Mouse (Mus musculus) limb, embryonic 13.5 days (tissue): ENCODE measurements around the gene Hspa14. TPM values are rescaled to one million over a fixed set of nuclear protein-coding genes. Genes with fewer than 3 reads are reported as not detected.

ENCODE experiments used
- ATAC-seq: fragments of 200-750 bp; cut with Nextera tagmentation; 2 replicates; pipeline ENCODE4 v1.8.0; 2017; ENCODE audit warnings: low read depth, moderate number of reproducible peaks, moderate TSS enrichment; ENCODE audit not compliant: low FRiP score
- H3K27ac ChIP-seq: fragments of 300-500 bp; sonication (generic); 2 replicates; pipeline ENCODE4 v1.5.1; 2015; ENCODE audit warnings: inconsistent platforms, mild to moderate bottlenecking, moderate library complexity
- H3K27me3 ChIP-seq: fragments of 300-500 bp; sonication (generic); 2 replicates; pipeline ENCODE4 v1.6.1; 2015; ENCODE audit warnings: mild to moderate bottlenecking, inconsistent platforms
- H3K36me3 ChIP-seq: fragments of 300-500 bp; sonication (generic); 2 replicates; pipeline ENCODE4 v1.6.1; 2015; ENCODE audit warnings: inconsistent platforms, mild to moderate bottlenecking, moderate library complexity
- H3K4me1 ChIP-seq: fragments of 300-500 bp; sonication (generic); 2 replicates; pipeline ENCODE4 v1.6.1; 2015; ENCODE audit warnings: inconsistent platforms
- H3K4me2 ChIP-seq: fragments of 300-500 bp; sonication (generic); replicated peaks from 2 replicates; pipeline ENCODE4 v1.6.1; 2015; ENCODE audit warnings: inconsistent platforms, mild to moderate bottlenecking, moderate library complexity
- H3K4me3 ChIP-seq: fragments of 300-500 bp; sonication (generic); 2 replicates; pipeline ENCODE4 v1.5.1; 2015; ENCODE audit warnings: moderate library complexity, mild to moderate bottlenecking, inconsistent platforms
- H3K9ac ChIP-seq: fragments of 300-500 bp; sonication (generic); 2 replicates; pipeline ENCODE4 v1.6.1; 2015; ENCODE audit warnings: mild to moderate bottlenecking, inconsistent platforms
- H3K9me3 ChIP-seq: fragments of 300-500 bp; sonication (generic); 2 replicates; pipeline ENCODE4 v1.6.1; 2016; ENCODE audit warnings: inconsistent platforms
- WGBS: fragments of 180-500 bp; shearing (Covaris S2); methylation state at CpG from one replicate; pipeline ENCODE4 v1.1.7; 2015; 5-methylcytosine and 5-hydroxymethylcytosine counted together
- polyA plus RNA-seq: library from polyadenylated mRNA; unstranded; fragments of >200 nt; fragmentation: Nextera tagmentation; extraction: Ambion mirVana; gene quantifications from 2 replicates; pipeline ENCODE4 v1.2.1, GENCODE M21; 2015

Gene Hspa14
- polyA plus RNA-seq, result 106 and 109 TPM in 2 replicates

GRCm38 (mm10) chr2:3512552-3513454, at the start of gene Hspa14, which contains the start of the genes Gm45902 and Cdnf:
Hspa14 (minus strand) TSS chr2:3512814.
Gm45902 (minus strand) TSS chr2:3512790.
Cdnf (plus strand) TSS chr2:3513030.
- H3K9ac ChIP-seq, result peak within 1 kb of the TSS; percentile 88
- H3K4me3 ChIP-seq, result peak within 1 kb of the TSS; percentile 86
- H3K27me3 ChIP-seq, result no peaks in the 10 kb centered on the region
- H3K27ac ChIP-seq, result peak within 1 kb of the TSS; percentile 76
- WGBS, result under 1% methylated on average over 60 of the region's 60 CpGs
- no peaks in the 10 kb centered on the region for H3K9me3 ChIP-seq
- H3K4me1 ChIP-seq, result peaks cover 11% of the 10 kb centered on the region
- peaks cover 27% of the 10 kb centered on the region for H3K36me3 ChIP-seq
- ATAC-seq, result peak; percentile 100
- H3K4me2 ChIP-seq, result peak within 1 kb of the TSS; percentile 95

- Histone ChIP-seq H3K27me3 (no peaks in the 10 kb centered on the region), H3K4me2 (no peak overlapping the region), H3K27ac (no peak overlapping the region), H3K4me1 (peaks cover 10% of the 10 kb centered on the region), H3K9ac (no peak overlapping the region), H3K4me3 (no peak overlapping the region), H3K9me3 (no peaks in the 10 kb centered on the region), H3K36me3 (no peaks in the 10 kb centered on the region)
- 1% methylated on average over 4 of the region's 4 CpGs for WGBS
- ATAC-seq, result peak; percentile 57; the same call in 1 of the 2 replicates
Observed at GRCm38 (mm10) chr2:3546588-3546987, 34.0 kb upstream of the Hspa14 start.

- H3K9me3 ChIP-seq, result no peaks in the 10 kb centered on the region
- H3K4me3 ChIP-seq, result no peak overlapping the region
- no peak for ATAC-seq
- no peak overlapping the region for H3K9ac ChIP-seq
- no peaks in the 10 kb centered on the region for H3K27me3 ChIP-seq
- 70% methylated on average over 2 of the region's 2 CpGs for WGBS
- H3K27ac ChIP-seq, result no peak overlapping the region
- H3K36me3 ChIP-seq, result no peaks in the 10 kb centered on the region
- H3K4me1 ChIP-seq, result peaks cover 11% of the 10 kb centered on the region
- H3K4me2 ChIP-seq, result no peak overlapping the region
Observed at GRCm38 (mm10) chr2:3546055-3546454, 33.4 kb upstream of the Hspa14 start.

- Histone ChIP-seq H3K4me2 (no peak overlapping the region), H3K4me1 (peaks cover 11% of the 10 kb centered on the region), H3K36me3 (no peaks in the 10 kb centered on the region), H3K4me3 (no peak overlapping the region), H3K27me3 (no peaks in the 10 kb centered on the region), H3K9me3 (no peaks in the 10 kb centered on the region), H3K27ac (peak overlapping the region; percentile 33; the same call in 1 of the 2 replicates), H3K9ac (no peak overlapping the region)
- ATAC-seq, result no peak
- WGBS, result 65% methylated on average over 9 of the region's 9 CpGs
Observed at GRCm38 (mm10) chr2:3541307-3542079, 28.9 kb upstream of the Hspa14 start.

- no peak for ATAC-seq
- WGBS, result 81% methylated on average over 6 of the region's 6 CpGs
Observed at GRCm38 (mm10) chr2:3526288-3526687, 13.7 kb upstream of the Hspa14 start.

GRCm38 (mm10) chr2:3522558-3522957, 9.9 kb upstream of the Hspa14 start:
- ATAC-seq, result no peak
- no peak overlapping the region for H3K4me3 ChIP-seq
- 79% methylated on average over 4 of the region's 4 CpGs for WGBS

More at GRCm38 (mm10) chr2:3526288-3526687, 13.7 kb upstream of the Hspa14 start:
- no peaks in the 10 kb centered on the region for H3K9me3 ChIP-seq
- no peaks in the 10 kb centered on the region for H3K27me3 ChIP-seq
- no peak overlapping the region for H3K4me3 ChIP-seq
- no peak overlapping the region for H3K9ac ChIP-seq
- no peaks in the 10 kb centered on the region for H3K36me3 ChIP-seq
- no peaks in the 10 kb centered on the region for H3K4me1 ChIP-seq
- H3K4me2 ChIP-seq, result no peak overlapping the region
- H3K27ac ChIP-seq, result no peak overlapping the region

GRCm38 (mm10) chr2:3512076-3512475, 538 bp downstream of the Hspa14 start:
- Histone ChIP-seq H3K4me1 (peaks cover 11% of the 10 kb centered on the region), H3K4me2 (peak overlapping the region; percentile 95), H3K36me3 (peaks cover 34% of the 10 kb centered on the region), H3K27ac (peak overlapping the region; percentile 76), H3K9me3 (no peaks in the 10 kb centered on the region), H3K4me3 (peak overlapping the region; percentile 86), H3K27me3 (no peaks in the 10 kb centered on the region), H3K9ac (peak overlapping the region; percentile 88)
- under 1% methylated on average over 15 of the region's 15 CpGs for WGBS
- ATAC-seq, result no peak; the same call in 1 of the 2 replicates

More at GRCm38 (mm10) chr2:3522558-3522957, 9.9 kb upstream of the Hspa14 start:
- Histone ChIP-seq H3K36me3 (no peaks in the 10 kb centered on the region), H3K27me3 (no peaks in the 10 kb centered on the region), H3K4me1 (no peaks in the 10 kb centered on the region), H3K27ac (no peak overlapping the region), H3K9ac (no peak overlapping the region), H3K4me2 (no peak overlapping the region), H3K9me3 (no peaks in the 10 kb centered on the region)

- ATAC-seq, result no peak
- H3K27me3 ChIP-seq, result no peaks in the 10 kb centered on the region
- no peaks in the 10 kb centered on the region for H3K4me1 ChIP-seq
- H3K27ac ChIP-seq, result no peak overlapping the region
- 95% methylated on average over 5 of the region's 5 CpGs for WGBS
- H3K36me3 ChIP-seq, result peaks cover 75% of the 10 kb centered on the region
- no peak overlapping the region for H3K9ac ChIP-seq
- no peak overlapping the region for H3K4me3 ChIP-seq
- H3K9me3 ChIP-seq, result no peaks in the 10 kb centered on the region
- H3K4me2 ChIP-seq, result no peak overlapping the region
Observed at GRCm38 (mm10) chr2:3500886-3501285, 11.7 kb downstream of the Hspa14 start.

GRCm38 (mm10) chr2:3499543-3499942, 13.1 kb downstream of the Hspa14 start:
- H3K9me3 ChIP-seq, result no peaks in the 10 kb centered on the region
- H3K36me3 ChIP-seq, result peaks cover 74% of the 10 kb centered on the region
- no peak for ATAC-seq
- no peaks in the 10 kb centered on the region for H3K27me3 ChIP-seq
- no peak overlapping the region for H3K4me3 ChIP-seq
- 96% methylated on average over 6 of the region's 6 CpGs for WGBS
- no peak overlapping the region for H3K9ac ChIP-seq
- no peaks in the 10 kb centered on the region for H3K4me1 ChIP-seq
- no peak overlapping the region for H3K27ac ChIP-seq
- no peak overlapping the region for H3K4me2 ChIP-seq

GRCm38 (mm10) chr2:3493833-3494409, 18.7 kb downstream of the Hspa14 start:
- Histone ChIP-seq H3K27ac (no peak overlapping the region), H3K27me3 (no peaks in the 10 kb centered on the region), H3K4me1 (no peaks in the 10 kb centered on the region), H3K9me3 (no peaks in the 10 kb centered on the region), H3K9ac (no peak overlapping the region), H3K36me3 (peaks cover 84% of the 10 kb centered on the region), H3K4me2 (no peak overlapping the region), H3K4me3 (no peak overlapping the region)
- no peak for ATAC-seq
- 84% methylated on average over 3 of the region's 3 CpGs for WGBS

GRCm38 (mm10) chr2:3489816-3490215, 22.8 kb downstream of the Hspa14 start:
- no peaks in the 10 kb centered on the region for H3K27me3 ChIP-seq
- H3K36me3 ChIP-seq, result peaks cover 52% of the 10 kb centered on the region
- no peak overlapping the region for H3K27ac ChIP-seq
- H3K4me3 ChIP-seq, result no peak overlapping the region
- 90% methylated on average over 3 of the region's 3 CpGs for WGBS
- H3K9me3 ChIP-seq, result no peaks in the 10 kb centered on the region
- H3K9ac ChIP-seq, result no peak overlapping the region
- no peaks in the 10 kb centered on the region for H3K4me1 ChIP-seq
- H3K4me2 ChIP-seq, result no peak overlapping the region
- no peak for ATAC-seq
